14 mouse cellular contexts compared by ENCODE assay signal in the genomic region with DNA sequence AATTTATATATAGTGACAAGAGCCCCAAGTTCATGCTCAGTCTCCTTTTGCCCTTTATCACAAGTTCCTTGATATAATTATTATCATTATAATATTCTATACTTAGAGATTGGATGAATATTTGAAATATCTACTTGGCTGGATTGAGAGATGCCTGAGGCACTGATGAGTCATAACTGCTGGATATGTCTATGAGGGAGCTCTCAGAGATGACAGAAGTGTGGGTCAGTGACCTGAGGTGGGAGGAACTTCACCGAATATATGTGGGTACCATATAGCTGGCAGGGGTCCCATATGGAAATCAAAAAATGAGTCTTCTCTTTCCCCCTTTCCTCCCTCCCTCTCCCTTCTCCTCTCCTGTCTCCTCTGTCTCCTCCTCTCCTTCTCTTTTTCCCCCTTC.
"Had no signal": no experiment of that assay in that cellular context is flagged by ENCODE, and none has a peak within 500 bp of the region (broad histone marks: within the 10 kb centered on the region; RNA-seq: fewer than 3 reads in every experiment).

No protein-coding gene starts in this region.

- H3K27ac ChIP-seq: limb, embryonic 12.5 days; liver, embryonic 13.5 days; lung, embryonic 15.5 days; macrophage had no signal

- H3K9me3 ChIP-seq: limb, embryonic 12.5 days; lung, embryonic 15.5 days had no signal

- H3K4me2 ChIP-seq: limb, embryonic 12.5 days; liver, embryonic 13.5 days; lung, embryonic 15.5 days; midbrain, embryonic 11.5 days had no signal

- H3K4me1 ChIP-seq: limb, embryonic 12.5 days; liver, embryonic 13.5 days; lung, embryonic 15.5 days; megakaryocyte, embryonic 14.5 days had no signal

- H3K9ac ChIP-seq: limb, embryonic 12.5 days; liver, embryonic 13.5 days; liver, postnatal 0 days; lung, embryonic 15.5 days had no signal

- H3K4me3 ChIP-seq: limb, embryonic 12.5 days; liver, embryonic 13.5 days; lung, embryonic 15.5 days; megakaryocyte, embryonic 14.5 days had no signal

- H3K36me3 ChIP-seq: limb, embryonic 12.5 days; liver, embryonic 13.5 days; lung, embryonic 15.5 days had no signal

- H3K27me3 ChIP-seq: limb, embryonic 12.5 days; liver, embryonic 13.5 days; lung, embryonic 15.5 days; megakaryocyte, embryonic 14.5 days had no signal

- ATAC-seq: liver, postnatal 0 days; midbrain, embryonic 16.5 days had no signal

- DNase-seq: kidney, postnatal 10 days; kidney, postnatal 4 days; liver; liver, embryonic 13.5 days; liver, postnatal 0 days; lung, postnatal 14 days; thymus, adult 18-20 months; thymus, postnatal 14 days had no signal
